Comparison of ENCODE assay signal across 21 mouse cellular contexts in the genomic region with DNA sequence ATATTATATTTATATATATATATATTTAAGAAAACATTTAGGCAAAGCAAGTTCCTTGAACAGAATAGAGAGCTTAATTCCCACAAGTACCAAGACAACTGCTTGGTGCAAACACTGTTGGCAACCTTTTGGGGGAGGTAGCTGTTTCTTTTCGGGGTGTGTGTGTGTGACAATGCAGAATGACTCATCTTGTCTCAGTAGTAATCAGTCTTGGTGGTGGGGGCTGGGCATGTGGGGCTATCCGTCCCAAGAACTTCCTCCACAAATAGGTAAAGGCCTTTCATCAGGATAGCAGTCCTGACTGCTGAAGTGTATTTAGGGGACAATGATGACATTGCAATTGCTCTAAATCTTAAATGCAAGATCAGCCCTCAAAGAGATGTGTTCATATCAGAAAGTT.
"Had no signal": no experiment of that assay in that cellular context is flagged by ENCODE, and none has a peak within 500 bp of the region (broad histone marks: within the 10 kb centered on the region; RNA-seq: fewer than 3 reads in every experiment).

No protein-coding gene starts in this region.

- H3K4me3 ChIP-seq: kidney, embryonic 15.5 days; limb, embryonic 13.5 days; liver, embryonic 13.5 days; neural tube, embryonic 12.5 days; neural tube, embryonic 15.5 days had no signal

- H3K4me2 ChIP-seq: kidney, embryonic 15.5 days; limb, embryonic 13.5 days; liver, embryonic 13.5 days; midbrain, embryonic 11.5 days; neural tube, embryonic 12.5 days; neural tube, embryonic 15.5 days had no signal

- H3K36me3 ChIP-seq: neural tube, embryonic 12.5 days; neural tube, embryonic 15.5 days had no signal

- DNase-seq: kidney, adult 11 months; kidney, adult 8-10 months; kidney, postnatal 10 days; kidney, postnatal 36 days; left cerebral cortex, postnatal 4 days; liver, embryonic 13.5 days; lung, adult 2 months; lung, postnatal 14 days; lung, postnatal 4 days; midbrain, embryonic 14.5 days; retina, postnatal 1 day; right cerebral cortex, postnatal 25 days; spleen, adult 18-20 months; thymus, adult 2 months; thymus, postnatal 14 days; thymus, postnatal 4 days had no signal

- H3K27ac ChIP-seq: kidney, embryonic 15.5 days; limb, embryonic 13.5 days; liver, embryonic 13.5 days; neural tube, embryonic 12.5 days; neural tube, embryonic 15.5 days had no signal

- H3K27me3 ChIP-seq: kidney, embryonic 15.5 days; limb, embryonic 13.5 days; liver, embryonic 13.5 days; neural tube, embryonic 12.5 days; neural tube, embryonic 15.5 days had no signal

- H3K9ac ChIP-seq: kidney, embryonic 15.5 days; limb, embryonic 13.5 days; liver, embryonic 13.5 days; neural tube, embryonic 12.5 days; neural tube, embryonic 15.5 days had no signal

- H3K9me3 ChIP-seq: kidney, embryonic 15.5 days; limb, embryonic 13.5 days; liver, embryonic 13.5 days; neural tube, embryonic 12.5 days; neural tube, embryonic 15.5 days had no signal
